Mouse (Mus musculus): Measurements from ENCODE around the gene Gm49380.

DNA sequence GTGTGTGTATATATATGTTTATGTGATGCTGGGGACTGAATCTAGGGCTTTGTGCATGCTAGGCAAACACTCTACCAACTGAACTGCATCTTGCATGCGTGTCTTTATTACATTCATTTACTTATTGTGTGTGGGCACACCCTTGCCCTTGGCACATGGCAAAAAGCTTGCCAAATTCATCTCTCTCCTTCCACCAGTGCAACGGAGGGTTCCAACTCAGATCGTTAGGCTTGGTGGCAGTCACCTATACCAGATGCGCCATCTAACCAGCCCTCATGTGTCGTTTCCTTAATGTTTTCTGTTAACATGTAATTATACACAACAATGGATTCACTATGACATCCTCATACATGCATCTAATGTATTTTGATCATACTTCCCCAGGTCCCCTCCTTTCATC lies 31.0 kb downstream of the Gm49380 start:
- TF ChIP-seq CTCF (IDR thresholded peaks at IDR 0.05; ENCODE audit: control insufficient read depth, insufficient read depth, insufficient replicate concordance, low read depth, low read length), result no peak
- TF ChIP-seq POLR2A (IDR thresholded peaks at IDR 0.05; ENCODE audit: control insufficient read depth, low read depth, low read length), result no peak

Data from testis, adult 2 months (tissue).